8 mouse cellular contexts compared by ENCODE assay signal in genomic region chr5:124173012-124173985, GRCm38 (mm10). TPM values are rescaled to one million over a fixed set of nuclear protein-coding genes. Genes with fewer than 3 reads are reported as not detected.
A peak's percentile ranks its signal among the peaks of the same experiment; 100 is the strongest.
DNase-seq lines count a peak whose midpoint lies in the region; ATAC-seq and TF ChIP-seq lines count a peak whose summit lies in the region.

No protein-coding gene starts in this region.

- DNase-seq in layer of hippocampus, adult 11-12 months (ENCODE audit: low spot score): peak; percentile 88
- DNase-seq in layer of hippocampus, adult 9-10 months (ENCODE audit: low spot score): no peak
- peak; percentile 94 for DNase-seq in cerebellum, adult 9-10 months
- peak; percentile 89 to 91 for DNase-seq in heart, adult 18-20 months
- DNase-seq in layer of hippocampus, postnatal 36 days: peak; percentile 78 to 84
- DNase-seq in midbrain, postnatal 0 days (ENCODE audit: low spot score): peak; percentile 76
- DNase-seq in retina, embryonic 14.5 days (ENCODE audit: low spot score): no peak

- H3K4me1 ChIP-seq in midbrain, postnatal 0 days (ENCODE audit: insufficient read depth, low read length): peaks cover 11% of the 10 kb centered on the region; the same call in 1 of the 2 replicates

- H3K27ac ChIP-seq in midbrain, postnatal 0 days (ENCODE audit: low read depth, low read length): no peak overlapping the region

- peak; percentile 59; the same call in 1 of the 2 replicates for ATAC-seq in midbrain, postnatal 0 days (ENCODE audit: low FRiP score)
- ATAC-seq in activated CD4-positive, CD25-positive, alpha-beta regulatory T cell, adult 4 months: no peak

- H3K36me3 ChIP-seq in midbrain, postnatal 0 days (ENCODE audit: insufficient read depth, low read length): no peaks in the 10 kb centered on the region

- H3K4me2 ChIP-seq in midbrain, postnatal 0 days (ENCODE audit: low read depth, low read length, poor library complexity, severe bottlenecking): no peak overlapping the region

- H3K27me3 ChIP-seq in midbrain, postnatal 0 days (ENCODE audit: insufficient read depth, low read length): no peaks in the 10 kb centered on the region

- no peak overlapping the region for H3K9ac ChIP-seq in midbrain, postnatal 0 days (replicated peaks; ENCODE audit: low read length, poor library complexity, severe bottlenecking)

- no peak for TF ChIP-seq CTCF in midbrain, postnatal 0 days (IDR thresholded peaks at IDR 0.05)

- WGBS in midbrain, postnatal 0 days: 66% methylated on average over 15 of the region's 15 CpGs

- H3K9me3 ChIP-seq in midbrain, postnatal 0 days (ENCODE audit: low read length): no peaks in the 10 kb centered on the region

- H3K4me3 ChIP-seq in midbrain, postnatal 0 days (ENCODE audit: low read depth, low read length): no peak overlapping the region

RNA-seq across cellular contexts. Expression of gene Arl6ip4, which starts 57.4 kb away (rescaled TPM):
- total RNA-seq in heart, adult 18-20 months (2021): 10 to 100 TPM; 36.3 to 37.8 TPM
- total RNA-seq in layer of hippocampus, postnatal 36 days (2021): 10 to 100 TPM; 52.6 to 57.5 TPM
- 40.8 and 47.3 TPM in 2 replicates for total RNA-seq in midbrain, postnatal 0 days (2014; rRNA removed)
- 120 and 124 TPM in 2 replicates for polyA plus RNA-seq in midbrain, postnatal 0 days (2015; fragmentation: Nextera tagmentation; extraction: Ambion mirVana)
- 10 to 100 TPM; 59.1 to 76.7 TPM for polyA plus RNA-seq in activated CD4-positive, CD25-positive, alpha-beta regulatory T cell, adult 4 months (2017; shearing (Covaris generic))

Comparison
In these comparisons a context has a peak if more than half of its experiments do, and no peak if none do; other contexts are left out.
1. DNase-seq: peak in layer of hippocampus, adult 11-12 months (single experiment), cerebellum, adult 9-10 months (single experiment), heart, adult 18-20 months (2 of 2), layer of hippocampus, postnatal 36 days (2 of 2) and midbrain, postnatal 0 days (single experiment); none in layer of hippocampus, adult 9-10 months (single experiment) and retina, embryonic 14.5 days (single experiment).